ENCODE assay signal across 12 mouse cellular contexts in genomic region chr10:75429522-75430146, GRCm38 (mm10). TPM values are rescaled to one million over a fixed set of nuclear protein-coding genes. Genes with fewer than 3 reads are reported as not detected.
DNase-seq lines count a peak whose midpoint lies in the region; ATAC-seq and TF ChIP-seq lines count a peak whose summit lies in the region.
"Had no signal": no experiment of that assay in that cellular context is flagged by ENCODE, and none has a peak within 500 bp of the region (broad histone marks: within the 10 kb centered on the region; RNA-seq: fewer than 3 reads in every experiment).

No protein-coding gene starts in this region.

- 89% methylated on average over 7 of the region's 7 CpGs for WGBS in kidney, postnatal 0 days
- WGBS in stomach, embryonic 14.5 days: 76% methylated on average over 7 of the region's 7 CpGs
- 87% methylated on average over 7 of the region's 7 CpGs for WGBS in forebrain, embryonic 15.5 days

- no peak overlapping the region for H3K9ac ChIP-seq in kidney, postnatal 0 days (ENCODE audit: low read depth, low read length)
- H3K9ac ChIP-seq in stomach, embryonic 14.5 days (replicated peaks; ENCODE audit: low read depth, low read length): no peak overlapping the region
- no peak overlapping the region for H3K9ac ChIP-seq in forebrain, embryonic 15.5 days (replicated peaks)

- no peak for TF ChIP-seq CTCF in kidney, postnatal 0 days (IDR thresholded peaks at IDR 0.05; ENCODE audit: low read depth)

- H3K9me3 ChIP-seq in kidney, postnatal 0 days (replicated peaks; ENCODE audit: low read length): no peaks in the 10 kb centered on the region
- H3K9me3 ChIP-seq in stomach, embryonic 14.5 days (ENCODE audit: control insufficient read depth, low read depth, low read length): no peaks in the 10 kb centered on the region
- H3K9me3 ChIP-seq in forebrain, embryonic 15.5 days: no peaks in the 10 kb centered on the region

- no peaks in the 10 kb centered on the region for H3K36me3 ChIP-seq in kidney, postnatal 0 days (ENCODE audit: insufficient read depth, low read length)
- H3K36me3 ChIP-seq in stomach, embryonic 14.5 days (ENCODE audit: control insufficient read depth, insufficient read depth, low read length): no peaks in the 10 kb centered on the region
- no peaks in the 10 kb centered on the region for H3K36me3 ChIP-seq in forebrain, embryonic 15.5 days

- no peak overlapping the region for H3K4me3 ChIP-seq in kidney, postnatal 0 days (replicated peaks; ENCODE audit: low read depth, low read length)
- no peak overlapping the region for H3K4me3 ChIP-seq in stomach, embryonic 14.5 days (ENCODE audit: low read depth, low read length)
- no peak overlapping the region for H3K4me3 ChIP-seq in forebrain, embryonic 15.5 days
- H3K4me3 ChIP-seq: gastrocnemius, adult 2 months; left cerebral cortex, adult 2 months had no signal

- no peak overlapping the region; the same call in 1 of the 2 replicates for H3K27ac ChIP-seq in kidney, postnatal 0 days
- peak overlapping the region; percentile 55; the same call in 1 of the 2 replicates for H3K27ac ChIP-seq in stomach, embryonic 14.5 days (ENCODE audit: low read length)
- no peak overlapping the region for H3K27ac ChIP-seq in forebrain, embryonic 15.5 days (replicated peaks)
- H3K27ac ChIP-seq: gastrocnemius, adult 2 months; left cerebral cortex, adult 2 months had no signal

- H3K4me1 ChIP-seq in kidney, postnatal 0 days (replicated peaks; ENCODE audit: insufficient read depth, low read length): no peaks in the 10 kb centered on the region
- no peaks in the 10 kb centered on the region for H3K4me1 ChIP-seq in stomach, embryonic 14.5 days (ENCODE audit: control insufficient read depth, insufficient read depth, low read length)
- H3K4me1 ChIP-seq in forebrain, embryonic 15.5 days: no peaks in the 10 kb centered on the region

- 0 out of 2 replicates have a peak, but pooled peaks have one; percentile 8 for ATAC-seq in kidney, postnatal 0 days (replicated peaks; ENCODE audit: low FRiP score, low read depth)
- ATAC-seq in stomach, embryonic 14.5 days (ENCODE audit: insufficient number of reproducible peaks, insufficient read depth, low FRiP score, low read depth): no peak
- no peak for ATAC-seq in erythroblast, adult 5-6 weeks (replicated peaks; ENCODE audit: low FRiP score, poor library complexity, severe bottlenecking)
- no peak for ATAC-seq in forebrain, embryonic 15.5 days (replicated peaks)

- no peak overlapping the region for H3K4me2 ChIP-seq in kidney, postnatal 0 days (ENCODE audit: low read length)
- 0 out of 2 replicates have a peak overlapping the region, but pooled peaks have one; percentile 22 for H3K4me2 ChIP-seq in stomach, embryonic 14.5 days (replicated peaks; ENCODE audit: low read depth, low read length)
- no peak overlapping the region for H3K4me2 ChIP-seq in forebrain, embryonic 15.5 days (replicated peaks)

- H3K27me3 ChIP-seq in kidney, postnatal 0 days (ENCODE audit: insufficient read depth, low read length): no peaks in the 10 kb centered on the region
- H3K27me3 ChIP-seq in stomach, embryonic 14.5 days (ENCODE audit: control insufficient read depth, insufficient read depth, low read length): no peaks in the 10 kb centered on the region
- no peaks in the 10 kb centered on the region for H3K27me3 ChIP-seq in forebrain, embryonic 15.5 days

- no peak for DNase-seq in kidney, postnatal 0 days (ENCODE audit: low spot score)
- DNase-seq in kidney, postnatal 10 days: no peak
- peak; percentile 23 to 42 for DNase-seq in cerebellum, postnatal 14 days
- DNase-seq in layer of hippocampus, postnatal 36 days: peak; percentile 42 to 58
- DNase-seq: gastrocnemius, adult 2 months; heart, postnatal 36 days; midbrain, embryonic 14.5 days; thymus, adult 18-20 months had no signal

RNA-seq across cellular contexts. Expression of gene Upb1, which starts 28.7 kb away (rescaled TPM):
- 11.9 and 13.1 TPM in 2 replicates for polyA plus RNA-seq in kidney, postnatal 0 days (2015; fragmentation: Nextera tagmentation; extraction: Ambion mirVana)
- not detected for total RNA-seq in layer of hippocampus, postnatal 36 days (2021)
- 0.95 and 2.5 TPM in 2 replicates for polyA plus RNA-seq in stomach, embryonic 14.5 days (2014; fragmentation: Nextera tagmentation; extraction: Ambion mirVana)
- total RNA-seq in erythroblast, adult 5-6 weeks (2015; ENCODE audit: low replicate concordance): 0.19 and 0.21 TPM in 2 replicates
- 0.43 and 1.4 TPM in 2 replicates for total RNA-seq in erythroblast, adult 5-6 weeks (2017; ENCODE audit: low replicate concordance)
- polyA plus RNA-seq in forebrain, embryonic 15.5 days (2015; fragmentation: Nextera tagmentation; extraction: Ambion mirVana): 0.13 and 0.19 TPM in 2 replicates
- total RNA-seq: gastrocnemius, adult 2 months had no signal

Comparison
In these comparisons a context has a peak if more than half of its experiments do, and no peak if none do; other contexts are left out.
1. DNase-seq: peak in cerebellum, postnatal 14 days (2 of 2) and layer of hippocampus, postnatal 36 days (2 of 2); none in kidney, postnatal 0 days (single experiment) and kidney, postnatal 10 days (single experiment).